Mouse (Mus musculus) cerebellum, adult 11-12 months (tissue): ENCODE measurements around the gene Triobp.

Experiments used
- DNase-seq: peaks from one replicate; pipeline ENCODE4 v3.0.0; 2022

Triobp gene

DNA sequence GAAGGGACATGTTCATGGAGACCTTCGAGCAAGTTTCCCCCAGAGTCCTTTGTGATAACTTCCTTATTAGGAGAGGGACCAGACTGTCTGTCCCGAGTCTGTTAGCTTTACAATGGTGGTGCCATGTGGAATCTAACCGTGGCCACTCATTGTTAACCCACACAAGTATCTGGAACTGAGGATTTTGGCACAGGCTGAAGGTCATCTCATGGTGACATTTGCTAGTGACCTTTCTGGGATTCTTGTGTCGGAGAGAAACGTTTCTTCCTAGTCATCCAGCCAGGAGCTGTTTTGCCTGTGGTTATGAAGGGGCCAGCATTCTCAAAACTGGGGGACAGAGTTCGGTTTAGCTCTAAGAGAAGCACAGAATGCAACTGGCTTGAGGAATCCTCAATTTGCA is 24.1 kb downstream of the Triobp start:
- no peak for DNase-seq

DNA sequence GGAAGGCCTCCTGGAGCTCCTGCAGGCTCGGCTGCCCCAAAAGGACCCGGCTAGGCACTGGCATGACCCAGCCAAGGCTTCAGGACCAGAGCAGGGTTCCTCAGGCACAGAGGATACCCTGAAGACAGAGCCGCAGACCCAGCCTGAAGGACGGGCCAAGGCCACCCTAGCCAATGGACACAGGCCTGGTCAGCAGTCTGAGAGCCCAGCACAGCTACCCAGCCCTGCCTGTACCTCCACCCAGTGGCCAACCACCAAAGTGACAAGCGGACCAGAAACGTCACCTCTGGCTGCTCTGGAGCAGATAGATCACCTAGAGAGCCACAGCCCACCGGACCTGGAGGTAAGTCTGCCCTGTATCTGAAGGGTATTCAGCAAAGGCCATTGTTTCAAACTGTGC is 26.4 kb downstream of the Triobp start:
- no peak for DNase-seq

DNA sequence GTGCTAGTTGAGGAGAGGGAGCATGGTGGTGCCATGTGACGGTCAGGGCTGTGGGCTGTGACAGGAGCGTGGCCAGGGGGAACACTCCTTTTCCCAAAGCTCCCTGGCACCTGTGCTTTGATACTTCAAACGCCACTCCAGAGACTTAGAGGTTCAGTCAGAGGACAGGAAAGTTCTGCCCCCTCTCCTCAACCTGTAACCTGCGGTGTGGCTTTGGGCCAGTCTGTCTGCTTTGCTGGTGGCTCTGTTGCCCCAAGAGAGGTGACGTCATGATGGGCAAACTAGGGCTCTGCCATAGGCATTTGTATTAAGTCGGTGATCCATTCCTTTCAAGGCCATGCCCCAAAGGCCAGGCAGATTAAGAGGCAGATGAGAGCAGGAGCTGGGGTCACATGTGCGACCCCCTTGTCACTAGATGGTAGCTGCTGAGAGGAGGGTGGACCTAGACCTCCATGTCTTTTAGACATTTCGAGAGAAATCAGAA is 30.2 kb downstream of the Triobp start:
- DNase-seq = no peak

DNA sequence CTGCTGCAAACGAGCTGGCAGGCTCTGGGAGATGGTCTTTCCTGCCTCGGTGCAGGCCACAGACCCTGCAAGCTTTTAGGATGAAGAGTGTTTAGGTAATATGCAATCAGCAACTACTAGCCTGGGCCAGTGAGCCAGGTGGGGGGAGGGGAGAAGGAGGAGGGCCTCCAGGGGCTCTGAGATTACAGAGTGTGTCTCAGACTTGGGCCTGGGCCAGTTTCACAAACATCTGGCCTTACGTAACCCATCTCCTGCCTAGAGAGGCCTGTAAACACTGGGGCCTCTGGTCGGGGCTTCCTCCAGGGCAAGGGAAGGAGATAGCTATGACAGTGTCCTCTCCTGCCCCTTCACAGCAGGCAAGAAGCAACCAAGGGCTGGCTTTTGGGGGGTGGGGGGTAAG is 31.4 kb downstream of the Triobp start:
- no peak for DNase-seq

DNA sequence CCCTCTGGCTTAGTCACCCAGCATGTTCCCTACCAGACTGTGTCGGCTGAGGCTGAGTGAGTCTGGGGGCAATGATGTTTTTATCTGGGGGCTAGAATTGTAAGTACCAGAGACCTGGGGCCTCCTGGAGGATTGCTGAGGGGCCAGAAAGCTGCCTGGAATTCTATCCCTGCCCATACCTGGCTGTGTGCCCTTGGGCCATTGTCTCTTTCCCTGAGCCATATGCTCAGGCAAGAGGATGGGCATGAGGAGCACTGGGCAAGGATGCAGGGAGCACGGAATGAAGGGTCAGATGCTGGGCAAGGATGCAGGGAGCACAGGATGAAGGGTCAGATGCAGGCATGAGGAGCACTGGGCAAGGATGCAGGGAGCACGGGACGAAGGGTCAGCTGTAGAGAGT is 32.6 kb downstream of the Triobp start:
- DNase-seq = no peak

DNA sequence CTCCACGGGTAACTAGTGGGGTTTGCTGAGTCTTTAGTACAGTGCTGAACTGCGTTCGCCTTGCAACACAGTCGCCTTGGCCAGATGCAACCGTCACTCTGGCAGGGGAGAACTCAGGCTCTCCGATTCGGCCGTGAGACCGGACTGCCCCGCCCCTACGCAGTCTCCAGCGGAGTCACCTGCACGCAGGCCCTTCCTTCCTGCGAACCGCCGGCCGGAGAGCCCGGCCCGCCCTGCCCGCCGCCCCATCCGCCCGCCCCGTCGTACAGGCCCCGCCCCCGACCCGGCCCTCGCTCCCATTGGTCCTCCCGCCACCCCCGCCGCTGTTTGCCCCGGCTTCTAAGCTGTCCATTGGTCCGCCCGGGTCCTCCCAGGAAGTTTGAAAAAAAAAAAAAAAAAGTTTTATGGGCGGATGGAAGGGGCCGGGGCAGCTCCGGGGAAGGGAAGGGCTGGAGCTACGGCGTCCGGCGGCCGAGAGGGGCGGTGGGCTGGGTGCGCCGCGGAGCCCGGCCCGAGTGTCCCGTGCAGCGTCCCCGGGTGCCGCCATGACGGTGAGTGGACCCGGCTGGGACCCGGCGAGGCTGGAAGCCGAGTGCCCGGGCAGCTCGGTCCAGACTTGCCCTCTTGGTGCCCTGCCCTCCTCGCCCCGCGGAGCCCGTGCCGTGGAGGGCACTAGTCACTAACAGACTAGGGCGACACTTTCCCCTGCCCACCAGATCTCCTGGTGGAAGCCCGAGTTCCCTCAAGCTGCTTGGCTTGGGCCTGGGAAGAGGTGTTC is 35.3 kb downstream of the Triobp start:
- DNase-seq = peak; percentile 83

DNA sequence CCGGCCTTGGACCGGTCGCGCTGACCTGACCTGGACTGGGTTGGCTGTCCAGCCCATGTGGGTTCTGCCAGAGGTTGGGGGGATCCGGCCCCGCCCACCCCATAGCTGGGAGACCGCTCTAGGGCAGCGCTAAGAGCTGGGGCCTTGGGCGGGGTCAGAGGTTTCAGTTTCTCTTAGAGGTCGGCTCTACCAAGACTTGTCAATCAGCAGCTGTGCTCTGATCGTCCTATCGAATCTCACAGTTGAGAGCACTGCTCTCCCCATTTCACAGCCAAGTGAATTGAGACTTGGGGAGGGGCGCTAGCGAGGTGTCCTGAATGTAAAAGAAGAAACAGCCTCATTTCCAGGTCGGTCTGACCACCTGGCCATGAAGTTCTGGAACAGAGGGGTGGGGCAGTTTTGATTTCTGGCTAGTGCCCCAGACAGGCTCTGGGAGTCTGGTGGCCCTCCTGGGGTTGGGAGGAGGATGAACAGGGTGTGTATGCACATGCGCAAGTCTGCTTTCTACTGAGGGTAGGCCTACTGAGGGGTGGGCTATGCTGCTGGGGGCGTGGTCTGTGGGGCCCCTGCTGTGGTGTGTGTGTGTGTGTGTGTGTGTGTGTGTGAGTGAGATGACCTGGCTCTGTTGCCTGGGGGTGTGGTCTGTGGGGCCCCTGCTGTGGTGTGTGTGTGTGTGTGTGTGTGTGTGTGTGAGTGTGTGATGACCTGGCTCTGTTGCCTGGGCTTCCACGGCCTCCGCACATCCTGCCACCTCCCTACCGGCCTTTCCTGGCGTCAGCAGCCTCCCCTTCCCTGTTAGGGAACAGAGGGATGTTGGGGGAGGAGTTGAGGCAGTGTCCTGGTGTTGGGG is 36.1 kb downstream of the Triobp start:
- DNase-seq = no peak

DNA sequence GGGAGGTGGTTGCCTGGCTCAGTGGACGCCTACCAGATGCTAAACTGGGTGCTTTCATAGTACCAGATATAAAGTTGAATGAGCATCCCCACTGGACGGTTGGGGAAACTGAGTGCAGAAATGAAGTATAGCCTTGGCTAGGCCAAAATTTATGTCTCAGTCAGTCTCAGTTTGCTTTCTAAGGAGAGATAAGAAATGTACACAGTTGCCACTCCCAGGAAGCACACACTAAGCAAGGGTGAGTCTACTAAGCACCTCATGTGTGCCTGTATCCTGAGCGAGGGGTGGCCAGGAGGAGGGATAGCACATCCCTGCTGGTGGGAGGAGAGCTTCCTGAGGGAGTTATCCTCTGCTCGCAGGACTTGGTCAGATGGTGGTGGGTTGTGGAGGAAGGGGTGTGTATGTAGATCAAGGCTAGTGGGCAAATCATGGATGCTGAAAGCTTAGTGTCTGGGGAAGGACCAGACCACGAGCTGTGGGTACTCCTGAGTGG is 36.8 kb downstream of the Triobp start:
- DNase-seq = no peak

DNA sequence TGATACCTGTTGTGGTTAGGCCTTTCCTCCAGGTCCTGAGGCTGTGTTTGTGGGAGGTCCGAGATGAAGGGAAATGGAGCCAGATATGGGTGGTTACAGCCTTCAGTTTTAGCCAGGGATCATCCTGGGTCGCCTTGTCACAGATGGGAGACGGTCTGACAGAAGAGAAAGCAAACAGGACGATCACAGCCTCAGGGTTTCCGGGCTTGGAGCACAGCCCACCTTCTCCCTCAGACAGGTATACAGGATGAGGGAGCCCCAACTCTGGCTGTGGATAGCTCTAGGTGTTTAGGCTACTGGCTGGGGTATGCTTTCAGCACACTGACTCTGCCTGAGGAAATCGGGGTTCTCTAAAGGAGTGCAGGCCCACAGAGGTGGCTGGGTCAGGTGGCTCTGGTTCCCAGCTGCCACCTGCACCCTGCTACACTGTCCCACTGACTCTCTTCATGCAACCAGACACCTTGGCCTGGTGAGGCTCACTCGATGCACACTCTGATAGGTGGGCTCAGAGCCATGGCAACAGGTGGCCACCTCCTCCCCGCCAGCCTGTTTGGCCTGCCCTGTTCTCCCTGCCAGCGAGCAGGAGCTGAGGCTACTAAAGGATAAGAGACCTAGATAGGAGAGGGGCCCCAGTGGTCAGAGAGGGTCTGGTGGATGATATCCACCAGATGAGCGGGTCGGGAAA is 39.2 kb downstream of the Triobp start:
- DNase-seq = peak; percentile 83

DNA sequence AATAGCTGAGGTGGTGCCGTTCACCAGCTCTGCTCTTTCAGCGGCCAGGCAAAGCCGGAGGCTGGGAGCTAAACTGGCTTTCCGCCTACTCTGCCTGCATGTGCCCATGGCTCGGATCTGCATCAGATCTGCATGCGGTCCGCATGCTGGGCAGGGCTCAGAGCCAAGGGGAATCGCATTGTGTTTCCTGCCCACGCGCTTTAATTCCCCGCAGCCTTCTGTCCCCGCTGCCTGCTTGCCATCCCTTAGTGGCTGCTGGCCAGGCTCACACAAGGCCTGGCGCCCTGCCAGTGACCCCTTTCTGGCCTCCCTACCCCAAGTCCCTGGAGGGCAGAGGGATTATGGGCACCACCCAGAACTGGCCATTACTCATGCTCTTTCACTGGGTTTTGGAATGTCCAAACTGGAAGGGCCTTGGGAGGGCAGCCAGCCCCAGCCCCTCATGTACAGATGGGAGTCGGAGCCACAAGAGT is 41.0 kb downstream of the Triobp start:
- DNase-seq = peak; percentile 99

DNA sequence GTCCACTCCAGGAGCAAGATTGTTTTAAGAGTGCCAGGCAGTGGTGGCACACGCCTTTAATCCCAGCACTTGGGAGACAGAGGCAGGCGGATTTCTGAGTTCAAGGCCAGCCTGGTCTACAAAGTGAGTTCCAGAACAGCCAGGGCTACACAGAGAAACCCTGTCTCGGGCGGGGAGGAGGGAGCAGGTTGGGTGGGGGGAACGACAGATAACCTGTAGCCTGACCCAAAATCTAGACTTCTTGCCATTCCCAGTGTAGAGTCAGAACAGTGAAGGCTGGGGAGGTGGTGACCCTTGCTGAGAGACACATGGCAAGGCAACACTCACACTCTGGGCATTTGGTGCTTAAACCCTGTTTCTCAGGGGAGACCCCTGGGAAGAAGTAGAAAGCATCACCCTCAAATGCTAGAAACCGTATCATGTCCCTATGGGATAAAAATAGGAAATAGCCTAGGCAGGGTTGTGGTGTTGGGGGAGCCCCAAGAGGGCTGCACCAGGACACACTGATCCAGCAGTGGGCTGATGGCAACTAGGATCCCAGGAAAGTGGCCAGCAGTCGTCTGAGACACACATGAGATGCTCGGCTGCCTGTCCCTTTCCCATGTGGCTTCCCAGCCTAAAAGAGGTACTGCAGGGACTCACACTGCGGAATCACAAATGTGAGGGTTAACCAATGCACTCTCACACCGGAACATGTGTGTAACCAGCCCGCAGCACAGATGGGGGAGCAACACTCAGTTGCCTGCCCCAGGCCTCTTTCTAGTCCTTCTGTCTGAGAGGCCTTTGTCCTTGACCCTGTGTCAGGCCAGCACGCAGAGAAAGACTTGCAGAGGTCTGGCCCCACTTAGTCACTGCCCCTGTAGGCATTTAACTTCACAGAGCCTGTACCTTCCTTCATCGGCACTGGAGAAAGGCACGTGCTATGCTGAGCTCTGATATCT is 41.9 kb downstream of the Triobp start:
- peak; percentile 55 for DNase-seq

DNA sequence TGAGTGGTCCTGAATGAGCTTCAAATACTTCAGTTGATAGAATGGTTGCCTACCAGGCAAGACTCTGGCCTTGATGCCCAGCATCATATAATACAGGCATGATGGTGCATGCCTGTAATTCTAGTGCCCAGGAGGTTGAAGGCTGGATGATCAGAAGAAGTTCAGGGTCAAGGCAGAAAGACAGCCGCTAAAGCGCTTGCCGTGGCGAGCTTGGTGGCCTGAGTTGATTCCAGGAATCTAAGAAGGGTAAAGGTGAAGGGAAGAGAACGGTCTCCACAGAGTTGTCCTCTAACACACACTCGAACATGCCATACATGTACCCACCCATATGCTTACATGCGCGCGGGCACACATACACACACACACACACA is 42.6 kb downstream of the Triobp start:
- DNase-seq = no peak

DNA sequence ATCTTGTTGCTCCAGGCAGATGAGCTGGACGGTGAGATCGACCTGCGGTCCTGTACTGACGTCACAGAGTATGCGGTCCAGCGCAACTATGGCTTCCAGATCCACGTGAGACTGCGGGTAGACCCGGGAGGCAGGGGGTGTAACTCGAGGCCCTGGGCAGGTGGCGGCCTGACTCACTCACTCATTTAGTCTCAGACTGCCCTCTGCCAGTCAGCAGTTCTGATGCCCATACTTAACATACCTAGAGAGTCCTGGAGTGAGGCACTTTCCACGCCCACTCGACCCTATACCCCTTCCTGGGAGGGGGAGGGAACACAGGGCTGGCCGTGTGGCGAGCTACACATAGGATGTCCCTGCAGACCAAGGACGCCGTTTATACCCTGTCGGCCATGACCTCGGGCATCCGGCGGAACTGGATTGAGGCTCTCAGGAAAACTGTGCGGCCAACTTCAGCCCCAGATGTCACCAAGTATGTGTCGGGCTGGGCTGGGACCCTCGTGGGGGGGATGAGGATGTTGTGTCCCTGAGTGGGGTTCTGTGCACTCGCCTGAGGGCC is 43.5 kb downstream of the Triobp start:
- DNase-seq = no peak

DNA sequence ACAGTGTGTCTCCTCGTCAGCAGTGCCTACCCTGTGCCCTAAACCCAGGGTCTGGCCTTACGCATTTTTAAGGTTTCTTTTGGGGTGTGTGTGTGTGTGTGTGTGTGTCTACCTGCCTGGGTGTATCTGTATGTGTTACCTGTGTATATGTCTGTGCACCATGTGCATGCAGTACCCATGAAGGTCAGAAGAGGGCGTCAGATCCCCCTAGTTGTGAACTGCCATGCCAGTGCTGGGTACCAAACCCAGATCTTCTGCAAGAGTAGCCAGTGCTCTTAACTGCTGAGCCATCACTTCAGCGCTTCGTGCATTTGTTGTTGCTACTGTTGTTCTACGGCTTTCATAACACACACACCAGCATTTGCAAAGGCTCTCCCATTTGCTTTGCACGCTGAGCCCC is 44.7 kb downstream of the Triobp start:
- peak; percentile 42 for DNase-seq

DNA sequence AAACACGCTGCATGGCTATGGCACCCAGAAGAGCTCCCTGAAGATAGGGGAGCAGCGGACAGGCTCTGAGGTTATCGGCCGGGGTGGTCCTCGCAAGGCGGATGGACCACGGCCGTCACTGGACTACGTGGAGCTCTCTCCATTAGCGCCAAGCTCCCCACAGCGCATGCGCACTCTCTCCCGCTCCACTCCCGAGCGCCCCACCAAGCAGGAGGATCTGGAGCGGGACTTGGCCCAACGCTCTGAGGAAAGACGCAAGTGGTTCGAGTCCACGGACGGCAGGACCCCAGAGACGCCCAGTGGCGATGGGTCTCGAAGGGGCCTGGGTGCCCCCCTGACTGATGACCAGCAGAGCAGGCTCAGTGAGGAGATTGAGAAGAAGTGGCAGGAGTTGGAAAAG is 45.4 kb downstream of the Triobp start:
- peak; percentile 35 for DNase-seq

DNA sequence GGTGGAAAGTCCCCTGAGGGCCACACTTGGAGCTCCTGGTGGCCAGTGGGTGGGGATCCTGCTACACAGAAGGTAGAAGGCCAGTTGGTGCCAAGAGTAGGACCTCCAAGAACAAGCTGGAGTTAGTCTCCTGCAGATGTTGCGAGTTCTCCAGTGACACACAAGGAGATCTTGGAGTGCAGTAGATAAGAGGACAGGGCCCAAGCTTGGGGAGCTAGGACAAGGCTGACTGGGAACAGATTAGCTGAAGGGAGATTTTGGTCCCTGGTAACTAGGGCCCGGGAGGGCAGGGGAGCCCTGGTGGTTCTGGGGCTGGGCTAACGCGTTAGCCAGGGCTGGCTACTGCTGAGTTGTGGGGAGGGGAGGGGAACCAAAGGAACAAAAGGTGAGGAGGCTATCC is 48.4 kb downstream of the Triobp start:
- no peak for DNase-seq

DNA sequence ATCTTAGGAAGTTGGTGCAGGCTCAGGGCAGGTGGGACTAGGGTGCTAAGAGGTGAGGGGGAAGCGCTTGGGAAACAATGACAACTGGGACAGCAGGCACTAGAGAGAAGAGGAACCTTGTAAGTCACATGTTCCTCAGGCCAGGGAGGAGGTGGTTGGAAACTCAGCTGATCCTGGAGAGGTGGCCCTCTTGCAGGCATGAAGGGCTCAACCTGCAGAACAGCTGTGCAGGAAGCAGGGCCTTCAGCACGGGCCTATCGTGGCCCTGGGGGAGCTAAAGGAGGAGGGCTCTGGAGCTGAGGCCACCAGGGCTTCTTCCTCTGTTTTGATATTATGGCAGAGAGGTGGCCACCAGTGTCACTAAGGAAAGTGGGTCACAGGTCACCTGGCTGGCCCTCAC is 49.1 kb downstream of the Triobp start:
- DNase-seq = no peak

DNA sequence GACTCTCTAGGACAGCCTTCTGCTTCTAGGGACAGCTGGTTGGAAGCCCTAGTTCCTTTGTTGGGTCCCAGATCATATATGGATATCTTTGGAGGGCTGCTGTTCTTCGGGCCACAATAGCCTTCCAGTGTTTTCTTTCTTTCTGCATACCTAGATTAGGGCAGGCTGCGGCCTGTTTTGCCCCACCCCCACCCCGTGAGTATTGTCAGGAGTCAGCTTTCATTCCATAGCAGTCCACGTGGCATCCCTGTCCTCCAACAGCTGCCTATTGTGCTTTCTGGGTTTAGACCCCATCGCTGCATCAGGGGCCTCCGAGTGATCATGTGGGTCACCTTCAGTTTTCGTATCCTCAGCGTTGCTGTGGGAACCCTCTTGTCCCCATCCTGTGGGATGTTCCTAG is 50.8 kb downstream of the Triobp start:
- no peak for DNase-seq

DNA sequence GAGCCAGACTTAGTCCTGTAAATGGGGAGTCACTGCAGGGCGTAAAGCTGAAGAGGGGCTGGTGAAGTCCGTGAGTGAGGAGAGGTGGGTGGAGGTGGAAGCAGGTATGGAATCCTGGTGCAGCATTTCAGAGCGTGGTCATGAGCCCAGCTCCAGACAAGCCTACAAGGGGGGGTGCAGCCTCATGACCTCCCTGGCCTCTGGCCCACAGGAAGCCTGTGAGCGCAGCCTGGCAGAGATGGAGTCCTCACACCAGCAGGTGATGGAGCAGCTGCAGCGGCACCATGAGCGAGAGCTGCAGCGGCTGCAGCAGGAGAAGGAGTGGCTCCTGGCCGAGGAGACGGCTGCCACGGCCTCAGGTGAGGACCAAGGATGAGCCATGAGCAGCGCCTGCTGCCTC is 52.1 kb downstream of the Triobp start:
- DNase-seq = peak; percentile 64

DNA sequence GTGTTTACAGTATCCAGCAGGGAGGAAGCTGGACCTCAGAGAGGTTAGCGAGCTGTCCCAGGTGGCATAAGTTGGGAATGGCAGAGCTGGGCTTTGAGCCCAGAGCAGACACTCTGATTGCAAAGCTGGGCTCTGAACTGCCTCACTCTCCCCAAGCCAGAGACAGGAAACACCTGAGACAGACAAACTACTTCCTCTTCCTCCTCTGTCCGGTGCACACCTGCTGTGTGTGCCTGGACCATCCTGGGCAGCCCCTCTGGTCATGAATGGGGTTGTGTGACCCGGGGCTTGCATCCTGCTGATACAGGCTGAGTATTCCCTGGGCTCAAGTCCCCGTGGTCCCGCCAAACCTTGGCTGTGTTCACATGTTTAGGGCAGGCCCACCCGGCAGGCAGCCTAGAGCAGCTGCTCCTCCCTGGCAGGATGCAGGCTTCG is 52.9 kb downstream of the Triobp start:
- DNase-seq = peak; percentile 76

DNA sequence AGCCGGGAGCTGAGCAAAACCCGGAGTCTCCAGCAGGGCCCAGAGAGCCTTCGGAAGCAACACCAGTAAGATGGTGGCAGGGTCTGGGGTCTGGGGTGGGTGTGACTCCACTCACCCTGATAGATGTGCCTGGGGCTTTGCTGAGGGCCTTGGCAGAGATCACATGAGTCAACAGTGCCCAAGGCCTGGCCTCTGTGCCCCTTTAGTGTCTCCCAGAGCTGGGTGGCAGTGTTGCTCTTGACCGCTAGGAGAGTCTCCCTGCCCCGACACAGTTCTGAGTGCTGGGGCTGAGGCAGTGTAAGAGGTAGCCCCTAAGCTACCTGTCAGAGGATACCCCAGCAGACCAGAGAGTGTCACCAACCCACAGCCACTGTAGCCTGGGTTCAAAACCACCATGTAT is 54.0 kb downstream of the Triobp start:
- DNase-seq = no peak

DNA sequence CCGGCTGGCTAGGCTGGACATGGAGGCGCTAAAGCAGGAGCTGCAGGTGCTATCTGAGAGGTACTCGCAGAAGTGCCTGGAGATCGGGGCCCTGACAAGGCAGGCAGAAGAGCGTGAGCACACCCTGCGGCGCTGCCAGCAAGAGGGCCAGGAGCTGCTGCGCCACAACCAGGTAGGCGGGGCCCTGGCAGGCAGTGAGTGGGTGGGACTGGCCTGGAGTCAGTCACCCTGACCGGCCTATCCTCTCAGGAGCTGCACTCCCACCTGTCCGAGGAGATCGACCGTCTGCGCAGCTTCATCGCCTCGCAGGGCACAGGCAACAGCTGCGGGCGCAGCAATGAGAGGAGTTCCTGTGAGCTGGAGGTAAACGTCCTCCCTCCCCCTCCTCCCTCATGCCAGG is 54.5 kb downstream of the Triobp start:
- DNase-seq = peak; percentile 82
